Mouse (Mus musculus): ENCODE measurements around the gene Auts2. TPM values are rescaled to one million over a fixed set of nuclear protein-coding genes. Genes with fewer than 3 reads are reported as not detected.

Gene Auts2
- polyA plus RNA-seq, 1 experiment from 2014 or later: 27.3 TPM

GRCm38 (mm10) chr5:131869711-131870499 is 673.2 kb downstream of the Auts2 start:
- H3K9ac ChIP-seq: no peak overlapping the region
- no peak overlapping the region for H3K27ac ChIP-seq (ENCODE audit: low read depth)
- H3K4me1 ChIP-seq (ENCODE audit: insufficient read depth): no peaks in the 10 kb centered on the region
- WGBS: 69% methylated on average over 11 of the region's 11 CpGs
- ATAC-seq (ENCODE audit: insufficient read depth) (no peak), DNase-seq (peak; percentile 31)
- H3K36me3 ChIP-seq (ENCODE audit: insufficient read depth): no peaks in the 10 kb centered on the region
- TF ChIP-seq CTCF (IDR thresholded peaks at IDR 0.05; ENCODE audit: low read depth): no peak
- no peak overlapping the region for H3K4me3 ChIP-seq (ENCODE audit: low read depth, low read length)
- no peak overlapping the region for H3K4me2 ChIP-seq
- no peaks in the 10 kb centered on the region for H3K9me3 ChIP-seq (ENCODE audit: low read depth, low read length)
- H3K27me3 ChIP-seq (ENCODE audit: insufficient read depth, low read length): no peaks in the 10 kb centered on the region

GRCm38 (mm10) chr5:131865200-131865599 is 677.9 kb downstream of the Auts2 start:
- WGBS: 80% methylated on average over 5 of the region's 5 CpGs
- no peaks in the 10 kb centered on the region for H3K4me1 ChIP-seq (ENCODE audit: insufficient read depth)
- no peak overlapping the region for H3K9ac ChIP-seq
- H3K36me3 ChIP-seq (ENCODE audit: insufficient read depth): no peaks in the 10 kb centered on the region
- H3K27ac ChIP-seq (ENCODE audit: low read depth): no peak overlapping the region
- no peak overlapping the region for H3K4me3 ChIP-seq (ENCODE audit: low read depth, low read length)
- ATAC-seq (ENCODE audit: insufficient read depth) (no peak), DNase-seq (no peak)
- no peak for TF ChIP-seq CTCF (IDR thresholded peaks at IDR 0.05; ENCODE audit: low read depth)
- H3K9me3 ChIP-seq (ENCODE audit: low read depth, low read length): no peaks in the 10 kb centered on the region
- no peaks in the 10 kb centered on the region for H3K27me3 ChIP-seq (ENCODE audit: insufficient read depth, low read length)
- H3K4me2 ChIP-seq: no peak overlapping the region

- Histone ChIP-seq H3K9ac (no peak overlapping the region), H3K36me3 (ENCODE audit: insufficient read depth) (no peaks in the 10 kb centered on the region), H3K27me3 (ENCODE audit: insufficient read depth, low read length) (no peaks in the 10 kb centered on the region), H3K9me3 (ENCODE audit: low read depth, low read length) (no peaks in the 10 kb centered on the region), H3K4me3 (ENCODE audit: low read depth, low read length) (no peak overlapping the region), H3K27ac (ENCODE audit: low read depth) (no peak overlapping the region), H3K4me1 (ENCODE audit: insufficient read depth) (peaks cover 6% of the 10 kb centered on the region), H3K4me2 (no peak overlapping the region)
- no peak for DNase-seq
- TF ChIP-seq CTCF (IDR thresholded peaks at IDR 0.05; ENCODE audit: low read depth): no peak
- ATAC-seq (ENCODE audit: insufficient read depth): no peak
- WGBS: 86% methylated on average over 5 of the region's 5 CpGs
Measured at GRCm38 (mm10) chr5:131857976-131858375, 685.2 kb downstream of the Auts2 start.

- H3K4me1 ChIP-seq (ENCODE audit: insufficient read depth): peaks cover 6% of the 10 kb centered on the region
- H3K27ac ChIP-seq (ENCODE audit: low read depth): 0 out of 2 replicates have a peak overlapping the region, but pooled peaks have one; percentile 36
- TF ChIP-seq CTCF (IDR thresholded peaks at IDR 0.05; ENCODE audit: low read depth): no peak
- WGBS: 3% methylated on average over 8 of the region's 8 CpGs
- H3K9ac ChIP-seq: no peak overlapping the region
- peak overlapping the region; percentile 29 for H3K4me2 ChIP-seq
- H3K9me3 ChIP-seq (ENCODE audit: low read depth, low read length): no peaks in the 10 kb centered on the region
- 0 out of 2 replicates have a peak, but pooled peaks cover 3% of the 10 kb centered on the region for H3K27me3 ChIP-seq (ENCODE audit: insufficient read depth, low read length)
- no peak overlapping the region for H3K4me3 ChIP-seq (ENCODE audit: low read depth, low read length)
- DNase-seq (peak; percentile 89), ATAC-seq (ENCODE audit: insufficient read depth) (peak; percentile 93)
- no peaks in the 10 kb centered on the region for H3K36me3 ChIP-seq (ENCODE audit: insufficient read depth)
Measured at GRCm38 (mm10) chr5:131855358-131855757, 687.8 kb downstream of the Auts2 start.

- Histone ChIP-seq H3K4me3 (ENCODE audit: low read depth, low read length) (no peak overlapping the region), H3K9ac (no peak overlapping the region), H3K27ac (ENCODE audit: low read depth) (no peak overlapping the region), H3K9me3 (ENCODE audit: low read depth, low read length) (no peaks in the 10 kb centered on the region), H3K36me3 (ENCODE audit: insufficient read depth) (no peaks in the 10 kb centered on the region), H3K4me1 (ENCODE audit: insufficient read depth) (peaks cover 6% of the 10 kb centered on the region), H3K4me2 (no peak overlapping the region), H3K27me3 (ENCODE audit: insufficient read depth, low read length) (0 out of 2 replicates have a peak, but pooled peaks cover 3% of the 10 kb centered on the region)
- ATAC-seq (ENCODE audit: insufficient read depth) (no peak), DNase-seq (no peak)
- no peak for TF ChIP-seq CTCF (IDR thresholded peaks at IDR 0.05; ENCODE audit: low read depth)
- WGBS: 65% methylated on average over 20 of the region's 20 CpGs
Measured at GRCm38 (mm10) chr5:131851597-131852453, 691.3 kb downstream of the Auts2 start.

- H3K4me2 ChIP-seq: no peak overlapping the region
- no peak overlapping the region for H3K4me3 ChIP-seq (ENCODE audit: low read depth, low read length)
- WGBS: 56% methylated on average over 8 of the region's 8 CpGs
- no peak overlapping the region for H3K27ac ChIP-seq (ENCODE audit: low read depth)
- DNase-seq (peak; percentile 40), ATAC-seq (ENCODE audit: insufficient read depth) (no peak)
- TF ChIP-seq CTCF (IDR thresholded peaks at IDR 0.05; ENCODE audit: low read depth): no peak
- no peaks in the 10 kb centered on the region for H3K4me1 ChIP-seq (ENCODE audit: insufficient read depth)
- H3K9ac ChIP-seq: no peak overlapping the region
- no peaks in the 10 kb centered on the region for H3K9me3 ChIP-seq (ENCODE audit: low read depth, low read length)
- H3K27me3 ChIP-seq (ENCODE audit: insufficient read depth, low read length): 0 out of 2 replicates have a peak, but pooled peaks cover 3% of the 10 kb centered on the region
- no peaks in the 10 kb centered on the region for H3K36me3 ChIP-seq (ENCODE audit: insufficient read depth)
Measured at GRCm38 (mm10) chr5:131850632-131851335, 692.4 kb downstream of the Auts2 start.
